Comparison of ENCODE assay signal across 21 mouse cellular contexts in genomic region chr4:41391015-41391414, GRCm38 (mm10). TPM values are rescaled to one million over a fixed set of nuclear protein-coding genes. Genes with fewer than 3 reads are reported as not detected.
DNase-seq lines count a peak whose midpoint lies in the region; TF ChIP-seq lines count a peak whose summit lies in the region.
"Had no signal": no experiment of that assay in that cellular context is flagged by ENCODE, and none has a peak within 500 bp of the region (broad histone marks: within the 10 kb centered on the region; RNA-seq: fewer than 3 reads in every experiment).

No protein-coding gene starts in this region.

- H3K4me3 ChIP-seq in gastrocnemius, adult 2 months, result no peak overlapping the region
- H3K4me3 ChIP-seq in kidney, adult 2 months (ENCODE audit: insufficient read depth, low read depth, low read length), result no peak overlapping the region
- H3K4me3 ChIP-seq: embryonic facial prominence, embryonic 10.5 days; embryonic facial prominence, embryonic 12.5 days; forebrain, embryonic 13.5 days; forebrain, embryonic 15.5 days had no signal

- 0 out of 2 replicates have a peak overlapping the region, but pooled peaks have one; percentile 6 for H3K27ac ChIP-seq in gastrocnemius, adult 2 months
- H3K27ac ChIP-seq in kidney, adult 2 months (ENCODE audit: insufficient read depth, low read depth, low read length), result no peak overlapping the region
- H3K27ac ChIP-seq: embryonic facial prominence, embryonic 10.5 days; embryonic facial prominence, embryonic 12.5 days; forebrain, embryonic 13.5 days; forebrain, embryonic 15.5 days had no signal

- no peaks in the 10 kb centered on the region for H3K27me3 ChIP-seq in kidney, adult 2 months (replicated peaks; ENCODE audit: control insufficient read depth, insufficient read depth, low read length)
- H3K27me3 ChIP-seq: CH12.LX; embryonic facial prominence, embryonic 12.5 days; forebrain, embryonic 13.5 days; forebrain, embryonic 15.5 days; Patski had no signal

- no peak for TF ChIP-seq POLR2A in kidney, adult 2 months (IDR thresholded peaks at IDR 0.05; ENCODE audit: low read depth, low read length)

- intact Hi-C loops in gastrocnemius, adult 2 months (cut with DNase I), result loop anchor here (2.0 to 5.0 kb wide), 3 partner anchors 104 to 259 kb away; no protein-coding TSS in a partner anchor

- 70% methylated on average over 2 of the region's 2 CpGs for WGBS in kidney, adult 2 months

- peaks cover 1% of the 10 kb centered on the region; the same call in 1 of the 2 replicates for H3K36me3 ChIP-seq in kidney, adult 2 months (ENCODE audit: control insufficient read depth, insufficient read depth, low read length)

- TF ChIP-seq CTCF in gastrocnemius, adult 2 months (IDR thresholded peaks at IDR 0.05), result no peak
- no peak for TF ChIP-seq CTCF in kidney, adult 2 months (conservative IDR thresholded peaks at IDR 0.05; ENCODE audit: insufficient read depth, insufficient read length, low read depth, low read length)

- no peak for DNase-seq in gastrocnemius, adult 2 months
- no peak for DNase-seq in gastrocnemius, postnatal 10 days
- peak; percentile 33 for DNase-seq in kidney, adult 2 months
- DNase-seq in kidney, adult 9 months, result no peak
- DNase-seq in lung, postnatal 10 days, result peak; percentile 59
- DNase-seq in lung, postnatal 36 days, result no peak
- DNase-seq: adrenal gland, adult 8-10 months; adrenal gland, postnatal 14 days; adrenal gland, postnatal 36 days; B cell, adult 2 months; cerebellum, adult 11-12 months; cerebellum, adult 2 months; cerebellum, adult 9-10 months; cerebellum, postnatal 10 days; cerebellum, postnatal 25 days had no signal

- peaks cover 2% of the 10 kb centered on the region; the same call in 1 of the 2 replicates for H3K4me1 ChIP-seq in kidney, adult 2 months (ENCODE audit: control insufficient read depth, insufficient read depth, low read length)
- H3K4me1 ChIP-seq: embryonic facial prominence, embryonic 10.5 days; embryonic facial prominence, embryonic 12.5 days; forebrain, embryonic 13.5 days; forebrain, embryonic 15.5 days had no signal

RNA-seq across cellular contexts. Expression of gene Ubap1, which starts 42.2 kb away (rescaled TPM):
- total RNA-seq in gastrocnemius, adult 2 months (2021), result 10 to 100 TPM; 35.7 to 39.2 TPM
- total RNA-seq in gastrocnemius, postnatal 10 days (2021), result 10 to 100 TPM; 39.9 to 43.7 TPM
- polyA plus RNA-seq in kidney, adult 2 months (2012; rRNA removed), result 38.8 and 40.4 TPM in 2 replicates

Comparison
In these comparisons a context has a peak if more than half of its experiments do, and no peak if none do; other contexts are left out.
1. DNase-seq: peak in kidney, adult 2 months (single experiment) and lung, postnatal 10 days (single experiment); none in gastrocnemius, adult 2 months (single experiment), gastrocnemius, postnatal 10 days (single experiment), kidney, adult 9 months (single experiment) and lung, postnatal 36 days (single experiment).